Mouse (Mus musculus) effector memory CD4-positive, alpha-beta T cell, adult 5 months (primary cell): ENCODE results near the gene Syne1. TPM values are rescaled to one million over a fixed set of nuclear protein-coding genes. Genes with fewer than 3 reads are reported as not detected.

ENCODE experiments used
- polyA plus RNA-seq: library from polyadenylated mRNA; unstranded; fragments of 100-300 nt; shearing (Covaris generic); gene quantifications from one replicate; pipeline ENCODE4 v1.2.1, GENCODE M21; 2017

Gene Syne1
- 20.2 TPM for polyA plus RNA-seq

GRCm38 (mm10) chr10:5551382-5551781 is at the start of gene Syne1:
Syne1 (minus strand) TSS chr10:5551482.

DNA sequence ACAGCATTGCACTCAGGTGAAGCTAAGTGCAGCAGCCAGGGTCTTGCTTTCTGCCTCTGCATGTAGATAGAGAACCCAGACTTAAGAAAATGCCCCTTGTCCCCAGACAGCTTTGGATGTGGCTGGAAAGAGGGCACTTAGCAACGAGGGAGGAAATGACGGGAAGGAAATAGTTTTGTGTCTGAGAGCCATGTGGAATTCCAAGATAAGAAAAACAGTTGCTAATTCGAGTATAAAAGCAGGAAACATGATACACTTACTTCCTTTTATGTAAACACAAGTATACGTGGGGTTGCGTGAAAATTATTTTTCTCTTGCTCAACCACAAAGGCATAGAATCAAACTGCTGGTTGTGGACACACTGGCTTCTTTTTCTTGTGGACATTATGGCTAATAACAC is 42.2 kb upstream of the Syne1 start, which contains the start of gene Myct1:
Gene Myct1 (plus strand): TSS at position 312 of the 400 bp plus-strand sequence.

GRCm38 (mm10) chr10:5068676-5069265 is 482.5 kb downstream of the Syne1 start, which contains the start of gene Gm10097:
Gm10097 (plus strand) TSS chr10:5069192.

Other genes with a start within 250 kb of the Syne1 start
- gene Myct1, start 42.3 kb upstream of the Syne1 start, polyA plus RNA-seq, result not detected
- gene Vip, start 87.7 kb upstream of the Syne1 start, polyA plus RNA-seq, result not detected